Mouse (Mus musculus) left cerebral cortex, postnatal 10 days (tissue): ENCODE measurements around the gene Rhoc. TPM values are rescaled to one million over a fixed set of nuclear protein-coding genes. Genes with fewer than 3 reads are reported as not detected.
"Not testable (repeated sequence)": the region's sequence is repeated elsewhere in the genome, so short reads cannot be mapped to it uniquely, and the experiment has no call there.

Source experiments
- DNase-seq, 2 experiments: peaks; one replicate each; pipeline ENCODE4 v3.0.0; 2021 to 2022; ENCODE audit warnings: low spot score in 2 of 2, mixed read lengths in 1 of 2; ENCODE audit errors: extremely low spot score in 1 of 2
- intact Hi-C: fragments of 180-260 bp; cut with DNase I; formaldehyde crosslinking; loops from one replicate; pipeline ENCODE4 v1.15.1; 2025
- total RNA-seq, 2 experiments: library from RNA; stranded (reverse); gene quantifications; 2 replicates each; pipeline ENCODE4 v1.2.3; 2021

Rhoc gene
- total RNA-seq, 2 experiments from 2014 or later: 38.5 to 39.0 TPM

DNA sequence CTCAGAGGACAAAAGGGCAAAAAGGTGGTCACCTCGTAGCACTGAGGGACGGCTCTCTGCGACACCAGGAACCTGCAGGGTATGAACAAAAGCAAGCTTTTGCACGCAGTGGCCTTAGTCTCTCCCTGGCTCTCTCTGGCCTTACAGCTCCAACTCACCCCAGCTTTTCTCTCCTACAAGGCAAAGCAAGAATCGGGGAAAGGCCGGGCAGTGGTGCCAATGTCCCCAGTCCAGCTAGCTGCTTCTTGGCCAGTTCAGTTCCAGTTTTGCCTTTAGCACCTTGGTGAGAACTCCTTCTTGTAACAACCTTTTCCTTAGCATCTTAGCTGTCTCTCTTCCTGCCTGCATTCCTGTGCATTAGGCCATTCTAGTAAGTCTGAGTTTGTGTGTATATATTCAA, 13.3 kb downstream of the Rhoc start:
- intact Hi-C loops: no loop called here
- no peak for DNase-seq

DNA sequence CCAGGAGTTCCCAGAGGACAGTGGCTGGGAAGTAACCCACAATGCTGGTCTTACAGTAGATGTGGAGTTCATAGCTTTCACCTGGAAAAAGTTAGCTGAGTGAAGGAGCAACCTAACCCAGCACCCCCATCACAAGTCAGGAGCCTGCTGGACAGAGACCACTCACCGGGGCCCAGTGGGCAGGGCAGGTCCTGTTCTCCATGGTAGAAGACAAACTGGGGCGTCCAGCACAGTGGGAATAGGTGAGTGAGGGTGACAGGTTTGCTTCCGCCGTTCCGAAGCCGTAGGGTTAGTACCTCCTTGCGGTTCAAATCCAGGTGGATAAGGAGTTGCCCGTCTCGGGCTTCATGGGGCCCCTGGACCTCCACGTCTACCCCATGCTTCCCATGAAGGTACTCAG, 16.1 kb downstream of the Rhoc start:
- intact Hi-C loops: no loop called here

DNA sequence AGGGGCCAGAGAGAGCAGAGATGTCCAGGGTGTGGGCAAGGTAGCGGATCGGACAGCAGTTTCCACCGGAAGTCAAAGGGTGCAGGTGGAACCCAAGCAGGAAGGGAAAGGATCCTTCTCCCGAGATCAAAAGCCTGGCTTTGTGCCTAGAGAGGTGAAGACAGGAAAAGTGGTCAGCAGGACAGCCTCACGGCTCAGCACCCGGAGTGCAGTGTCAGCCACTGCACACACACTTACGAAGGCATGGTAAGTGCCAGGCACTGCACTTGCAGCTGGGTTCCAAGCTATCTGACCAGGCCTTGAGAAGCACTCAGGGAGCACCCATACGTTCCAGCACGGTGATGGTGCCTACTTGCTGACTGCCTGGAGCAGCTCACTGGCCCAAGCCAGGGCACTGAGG, 17.4 kb downstream of the Rhoc start:
- DNase-seq: peak in 1 of 2 experiments; percentile 40
- intact Hi-C loops: no loop called here

More for the DNA sequence above, 16.1 kb downstream of the Rhoc start:
- no peak for DNase-seq

DNA sequence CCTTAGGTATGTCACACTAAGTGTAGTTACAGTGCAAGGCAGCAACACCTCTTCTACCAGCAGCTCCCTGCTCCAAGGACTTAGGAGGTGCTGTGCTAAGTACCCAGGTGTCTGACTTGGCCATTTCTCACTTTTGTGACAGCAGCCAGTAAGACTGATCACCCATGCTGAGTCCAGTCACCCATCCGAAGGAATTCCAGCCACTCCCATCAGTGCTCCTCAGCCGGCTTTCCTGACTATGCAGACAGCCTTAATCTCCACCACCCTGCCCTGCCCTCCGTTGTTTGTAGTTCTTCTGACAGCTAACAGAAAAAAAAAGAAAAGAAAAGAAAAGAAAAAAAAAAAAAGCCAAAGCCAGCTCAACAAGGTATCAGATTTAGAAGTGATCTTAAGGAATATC, 23.6 kb downstream of the Rhoc start:
- intact Hi-C loops: no loop called here
- DNase-seq: no peak

DNA sequence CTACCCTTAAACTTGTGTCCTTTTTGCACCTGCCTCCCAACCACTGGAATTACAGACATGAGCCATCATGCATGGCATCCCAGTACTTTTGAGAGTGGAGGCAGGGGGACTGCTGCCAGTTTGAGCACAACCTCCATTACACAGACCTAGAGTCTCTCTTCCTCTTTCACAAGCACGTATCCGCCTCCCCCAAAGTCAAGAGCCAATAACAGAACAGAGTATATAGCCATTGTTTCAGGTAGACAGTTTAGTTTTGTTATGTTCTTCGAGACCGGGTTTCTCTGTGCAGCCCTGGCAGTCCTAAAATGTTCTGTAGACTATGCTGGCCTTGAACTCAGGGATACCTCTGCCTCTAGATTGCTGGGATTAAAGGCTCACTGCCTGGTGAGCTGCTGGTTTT, 24.1 kb downstream of the Rhoc start:
- intact Hi-C loops: no loop called here
- DNase-seq: no peak

DNA sequence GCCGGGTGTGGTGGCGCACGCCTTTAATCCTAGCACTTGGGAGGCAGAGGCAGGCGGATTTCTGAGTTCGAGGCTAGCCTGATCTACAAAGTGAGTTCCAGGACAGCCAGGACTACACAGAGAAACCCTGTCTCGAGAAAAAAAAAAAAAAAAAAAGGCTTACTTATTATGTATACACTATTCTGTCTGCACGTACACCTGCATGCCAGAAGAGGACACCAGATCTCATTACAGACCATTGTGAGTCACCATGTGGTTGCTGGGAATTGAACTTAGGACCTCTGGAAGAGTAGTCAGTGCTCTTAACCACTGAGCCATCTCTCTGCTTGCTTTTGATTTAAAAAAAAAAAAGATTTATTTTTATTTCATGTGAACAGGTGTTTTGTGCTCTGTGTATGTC, 25.1 kb downstream of the Rhoc start:
- DNase-seq, intact Hi-C loops: not testable (repeated sequence)

DNA sequence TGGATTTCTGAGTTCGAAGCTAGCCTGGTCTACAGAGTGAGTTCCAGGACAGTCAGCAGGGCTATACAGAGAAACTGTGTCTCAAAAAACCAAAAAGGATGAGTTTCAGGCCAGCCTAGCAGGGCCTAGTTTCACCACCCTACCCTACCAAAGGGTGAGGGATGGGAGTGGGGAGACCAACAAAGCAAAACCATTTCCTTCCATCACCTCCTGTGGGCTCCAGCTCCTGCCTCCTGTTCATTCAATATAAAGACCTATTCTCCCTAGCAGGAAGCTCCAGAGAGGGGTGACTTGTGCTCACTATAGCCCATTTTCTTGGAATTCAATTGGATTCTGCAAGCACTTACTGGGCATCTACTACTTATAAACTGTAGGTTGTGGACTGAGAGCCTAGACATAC, 26.6 kb downstream of the Rhoc start:
- intact Hi-C loops: no loop called here
- no peak for DNase-seq

DNA sequence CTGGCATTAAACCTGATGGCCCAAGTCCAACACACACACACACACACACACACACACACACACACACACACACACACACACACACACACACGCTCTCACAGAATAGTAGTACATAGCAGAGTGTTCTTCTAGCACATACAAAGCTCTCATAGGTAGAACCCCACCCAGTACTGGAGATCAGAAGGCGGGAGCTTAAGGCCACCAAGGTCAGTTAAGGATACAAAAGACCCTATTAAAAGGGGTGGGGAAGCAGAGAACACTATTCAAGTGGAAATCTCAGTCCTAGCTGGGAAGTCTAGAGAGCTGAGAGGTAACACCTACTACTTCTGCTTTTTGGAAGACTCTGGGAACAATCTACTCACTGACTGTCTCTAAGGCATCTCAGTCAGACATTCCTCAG, 27.2 kb downstream of the Rhoc start:
- no peak for DNase-seq

DNA sequence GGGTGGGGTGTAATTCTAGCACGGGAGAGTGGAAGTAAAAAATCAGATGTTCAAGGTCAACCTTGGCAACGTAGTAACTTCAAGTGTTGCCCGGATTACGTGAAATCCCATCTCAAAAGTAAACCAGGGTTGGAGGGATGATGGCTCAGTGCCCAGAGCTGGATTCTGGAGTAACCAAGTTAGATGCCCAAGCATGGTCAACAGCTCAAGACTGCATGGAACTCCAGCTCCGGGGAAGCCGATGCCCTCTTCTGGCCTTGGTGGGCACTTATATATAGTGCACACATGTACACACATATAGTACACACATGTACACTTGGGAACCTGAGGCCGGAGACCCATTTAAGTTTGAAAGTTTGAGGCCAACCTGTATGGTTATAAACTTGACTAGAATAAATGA, 28.0 kb downstream of the Rhoc start:
- DNase-seq: no peak
- intact Hi-C loops: no loop called here

More for the DNA sequence above, 27.2 kb downstream of the Rhoc start:
- intact Hi-C loops: no loop called here

DNA sequence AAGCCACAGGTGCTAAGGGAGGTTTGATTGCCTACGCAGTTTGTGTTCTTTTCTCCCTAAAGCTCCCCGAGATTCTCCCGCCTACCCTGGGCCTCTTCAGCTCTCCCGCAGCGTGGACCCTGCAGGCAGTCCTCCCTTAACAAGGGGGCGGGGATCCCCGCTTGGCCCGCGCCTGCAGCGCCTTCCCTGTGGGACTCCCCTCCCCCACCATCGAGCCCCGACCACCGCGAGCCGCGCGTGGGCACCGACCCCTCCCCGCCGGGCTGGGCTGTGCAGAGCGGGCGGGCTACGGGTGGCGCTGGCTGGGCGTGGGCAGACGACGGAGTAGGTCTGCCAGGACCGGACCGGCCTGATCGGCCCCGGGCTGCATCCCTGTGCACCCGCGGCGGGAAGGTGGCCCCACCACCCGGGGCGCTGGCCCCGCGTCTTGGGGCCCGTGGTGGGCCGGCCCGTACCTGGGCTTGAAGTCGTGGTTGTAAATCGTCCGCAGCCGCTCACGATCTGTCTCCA, 29.4 kb downstream of the Rhoc start:
- peak in 1 of 2 experiments; percentile 82 for DNase-seq
- intact Hi-C loops: no loop called here

DNA sequence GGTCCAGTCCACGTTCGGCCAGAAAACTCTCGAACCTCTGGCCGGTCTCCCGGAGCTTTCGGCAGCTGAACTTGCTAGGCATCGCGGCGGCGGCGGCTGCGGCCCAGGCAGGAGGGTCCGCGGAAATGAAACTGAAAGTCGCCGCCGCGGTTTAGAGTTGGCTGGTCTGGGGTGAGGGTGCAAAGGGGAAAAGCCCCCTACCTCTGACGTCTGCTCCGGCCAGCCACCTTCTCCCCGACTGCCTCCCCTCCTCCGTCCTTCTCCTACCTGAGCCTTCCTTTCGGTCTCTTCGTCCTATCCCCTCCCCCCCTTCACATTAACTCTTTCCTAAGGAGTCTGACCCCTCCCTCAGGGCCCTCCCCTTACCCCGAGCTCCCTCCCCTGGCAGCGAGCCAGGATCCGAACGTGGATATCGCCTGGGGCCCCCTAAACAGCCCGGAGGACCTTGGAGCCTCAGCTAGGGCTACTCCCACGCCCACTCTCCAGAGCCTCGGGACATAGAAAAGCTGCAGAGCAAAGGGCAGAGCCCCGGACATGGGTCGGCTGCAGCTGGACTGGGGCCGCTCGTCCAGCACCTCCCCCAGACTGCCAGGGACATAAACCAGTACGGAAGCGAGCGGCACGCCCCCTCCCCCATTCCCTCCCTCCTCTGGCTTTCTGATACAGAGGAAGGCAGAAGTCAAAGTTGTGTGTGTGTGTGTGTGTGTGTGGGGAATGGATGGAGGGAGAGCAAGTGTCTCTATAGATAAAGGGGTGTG, 30.0 kb downstream of the Rhoc start, which contains the start of gene Mov10:
Gene Mov10, minus strand, starts transcription at position 573 of the 758 bp plus-strand sequence.
- intact Hi-C loops: no loop called here

DNA sequence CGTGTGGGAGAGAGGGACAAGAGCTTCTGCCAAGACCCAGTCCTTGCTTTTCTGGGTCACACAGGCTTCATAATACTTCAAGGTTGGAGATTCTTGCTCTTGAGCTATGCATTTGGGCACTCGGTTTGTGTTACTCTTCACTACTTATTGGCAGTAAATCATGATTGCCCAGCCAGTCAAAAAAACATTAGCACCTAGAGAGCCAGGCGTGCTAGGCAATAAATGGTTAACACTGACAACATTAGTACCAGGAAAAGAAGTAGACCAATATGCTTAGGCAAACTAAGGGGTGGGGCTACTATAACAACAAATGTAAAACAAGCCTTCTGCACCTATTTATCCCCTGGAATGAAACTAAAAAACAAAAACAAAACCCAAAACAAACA, 30.6 kb downstream of the Rhoc start:
- intact Hi-C loops: no loop called here
- DNase-seq: no peak

More for the DNA sequence above, 30.0 kb downstream of the Rhoc start, which contains the start of gene Mov10:
- peak in 1 of 2 experiments; percentile 84 for DNase-seq

DNA sequence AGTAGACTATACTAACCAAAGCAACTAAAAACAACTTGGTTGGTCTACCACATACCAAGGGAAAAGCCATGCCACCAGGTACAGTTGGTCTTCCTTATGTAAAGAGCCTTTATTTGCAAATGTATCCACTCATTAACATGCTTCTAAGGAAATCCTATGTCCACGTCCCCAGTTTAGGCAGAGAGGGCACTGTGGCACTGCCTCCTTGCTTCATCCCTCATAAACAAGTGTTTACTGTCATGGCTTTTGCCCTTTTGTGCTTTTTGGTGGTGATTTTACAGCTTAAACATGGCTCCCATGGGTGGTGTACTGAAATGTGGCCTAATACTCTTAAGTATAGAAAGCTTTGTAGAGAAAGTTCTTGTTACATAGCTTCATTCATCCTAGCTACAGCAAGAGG, 32.3 kb downstream of the Rhoc start:
- DNase-seq: no peak
- intact Hi-C loops: no loop called here

DNA sequence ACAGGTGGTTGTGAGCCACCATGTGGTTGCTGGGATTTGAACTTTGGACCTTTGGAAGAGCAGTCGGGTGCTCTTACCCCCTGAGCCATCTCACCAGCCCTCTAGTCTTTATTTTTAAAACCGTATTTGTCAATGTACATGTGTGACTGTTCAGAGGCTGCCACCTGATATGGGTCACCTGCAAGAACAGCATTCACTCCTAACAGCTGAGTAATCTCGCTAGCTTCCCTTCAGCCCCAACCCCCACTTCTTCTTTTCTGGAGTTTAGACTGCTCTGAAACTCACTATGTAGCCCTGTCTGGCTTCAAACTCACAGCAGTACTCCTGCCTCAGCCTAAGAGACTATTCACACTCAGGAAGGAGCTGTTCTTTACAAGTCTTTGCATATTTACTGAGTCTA, 34.2 kb downstream of the Rhoc start:
- intact Hi-C loops: no loop called here
- no peak for DNase-seq

DNA sequence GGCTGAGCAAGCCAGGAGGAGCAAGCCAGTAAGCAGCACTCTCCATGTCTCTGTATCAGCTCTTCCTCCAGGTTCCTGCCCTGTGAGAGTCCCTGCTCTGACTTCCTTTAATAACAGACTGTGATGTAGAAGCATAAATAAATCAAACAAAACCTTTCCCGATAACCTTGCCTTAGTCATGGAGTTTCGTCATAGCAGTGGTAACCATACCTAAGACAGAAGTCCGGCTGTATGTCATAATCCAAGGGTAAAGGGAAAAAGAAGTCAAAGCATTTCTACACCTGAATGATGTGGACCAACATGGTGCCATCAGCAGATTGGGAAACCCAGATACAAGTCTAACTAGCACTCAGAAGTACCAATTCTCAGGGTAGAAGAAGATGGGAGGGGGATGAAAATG, 47.6 kb downstream of the Rhoc start:
- DNase-seq: no peak
- intact Hi-C loops: no loop called here

DNA sequence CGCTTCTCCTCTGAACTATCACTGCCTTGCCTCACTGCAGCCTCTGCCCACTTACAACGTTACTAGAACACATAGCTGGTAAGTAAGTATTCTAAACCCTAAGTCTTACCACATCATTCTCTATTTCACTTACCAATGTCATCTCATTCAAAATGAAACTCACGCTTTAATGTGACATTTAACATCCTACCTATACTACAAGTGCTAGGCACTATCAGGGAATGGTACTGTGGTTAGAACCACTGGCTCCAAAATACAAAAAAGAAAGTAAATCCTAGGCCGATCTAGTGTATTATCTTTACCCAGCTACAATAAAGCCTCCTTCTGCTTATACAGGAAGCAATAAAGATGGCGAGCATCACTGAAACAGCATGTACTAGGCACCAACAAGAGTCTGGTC, 52.9 kb downstream of the Rhoc start:
- intact Hi-C loops: no loop called here
- no peak for DNase-seq

Other genes starting within 250 kb of the Rhoc start
- 10 to 100 TPM; 65.5 to 71.4 TPM for gene Slc16a1, start 149.7 kb upstream of the Rhoc start, total RNA-seq
- gene Ppm1j, start 7.3 kb upstream of the Rhoc start, total RNA-seq: 1 to 10 TPM; 1.4 to 2.7 TPM
- not detected for gene Fam19a3, start 6.5 kb upstream of the Rhoc start, total RNA-seq
- 1 to 10 TPM; 9.3 to 9.7 TPM for gene Mov10, start 30.2 kb downstream of the Rhoc start, total RNA-seq
- gene St7l, start 75.6 kb downstream of the Rhoc start, total RNA-seq: 10 to 100 TPM; 32.1 to 35.9 TPM
- gene Capza1, start 76.1 kb downstream of the Rhoc start, total RNA-seq: 10 to 100 TPM; 45.2 to 48.3 TPM
- 1 to 10 TPM; 2.2 to 3.0 TPM for gene Wnt2b, start 173.5 kb downstream of the Rhoc start, total RNA-seq